26 mouse cellular contexts compared by ENCODE assay signal in genomic region chr1:176029063-176029462, GRCm38 (mm10). TPM values are rescaled to one million over a fixed set of nuclear protein-coding genes. Genes with fewer than 3 reads are reported as not detected.
DNase-seq lines count a peak whose midpoint lies in the region; ATAC-seq and TF ChIP-seq lines count a peak whose summit lies in the region.
"Had no signal": no experiment of that assay in that cellular context is flagged by ENCODE, and none has a peak within 500 bp of the region (broad histone marks: within the 10 kb centered on the region; RNA-seq: fewer than 3 reads in every experiment).

No protein-coding gene starts in this region.

- in situ Hi-C loops in ES-E14 (cut with MboI; ENCODE audit: low sequenced_read_pairs in 2 of 2, unreplicated experiment in 2 of 2): no loop called here

- H3K36me3 ChIP-seq in ES-Bruce4 (ENCODE audit: control insufficient read depth, insufficient read depth, low read length, poor library complexity, severe bottlenecking): no peaks in the 10 kb centered on the region
- no peaks in the 10 kb centered on the region for H3K36me3 ChIP-seq in ES-E14 (ENCODE audit: control insufficient read depth, insufficient read depth, low read length, poor library complexity, severe bottlenecking)
- H3K36me3 ChIP-seq: embryonic facial prominence, embryonic 13.5 days; embryonic facial prominence, embryonic 15.5 days; forebrain, embryonic 10.5 days; forebrain, embryonic 12.5 days had no signal

- no peak for DNase-seq in ES-E14 (ENCODE audit: low read depth, low spot score)
- peak; percentile 66 for DNase-seq in ZHBTc4 (ENCODE audit: low read depth, low spot score)
- DNase-seq in lung, postnatal 25 days (ENCODE audit: low spot score): no peak
- DNase-seq: adrenal gland, adult 2 months; adrenal gland, postnatal 10 days; adrenal gland, postnatal 25 days; B cell, adult 2 months; cerebellum, adult 11 months; cerebellum, adult 18-20 months; cerebellum, adult 8-10 months; cerebellum, adult 9-11 months; cerebellum, postnatal 14 days; cerebellum, postnatal 36 days; embryo, embryonic 11 days had no signal

- H3K27ac ChIP-seq in ES-Bruce4 (ENCODE audit: insufficient read depth, low read length) (no peak overlapping the region), ES-E14 (ENCODE audit: insufficient read depth, low read depth, low read length, poor library complexity, severe bottlenecking) (peak overlapping the region; percentile 52; the same call in 1 of the 2 replicates)
- H3K27ac ChIP-seq: embryonic facial prominence, embryonic 13.5 days; embryonic facial prominence, embryonic 15.5 days; forebrain, embryonic 10.5 days; forebrain, embryonic 12.5 days had no signal

- ATAC-seq in megakaryocyte progenitor cell, adult 5-6 weeks (replicated peaks; ENCODE audit: poor library complexity): no peak
- ATAC-seq: CD4-positive, CD25-positive, alpha-beta regulatory T cell, adult 4 months; forebrain, embryonic 14.5 days; forebrain, embryonic 16.5 days had no signal

- no peaks in the 10 kb centered on the region; the same call in none of the 2 replicates for H3K9me3 ChIP-seq in ES-Bruce4 (replicated peaks; ENCODE audit: control insufficient read depth, insufficient read depth, low read length, poor library complexity, severe bottlenecking)
- no peaks in the 10 kb centered on the region for H3K9me3 ChIP-seq in ES-E14 (ENCODE audit: control insufficient read depth, insufficient read depth, low read depth, low read length)
- H3K9me3 ChIP-seq: embryonic facial prominence, embryonic 13.5 days; embryonic facial prominence, embryonic 15.5 days; forebrain, embryonic 10.5 days; forebrain, embryonic 12.5 days had no signal

- TF ChIP-seq POLR2A in ES-Bruce4 (IDR thresholded peaks at IDR 0.05; ENCODE audit: insufficient read depth, low read length): no peak

- no peaks in the 10 kb centered on the region for H3K27me3 ChIP-seq in ES-Bruce4 (ENCODE audit: control insufficient read depth, insufficient read depth, low read length, poor library complexity, severe bottlenecking)
- H3K27me3 ChIP-seq: CH12.LX; embryonic facial prominence, embryonic 13.5 days; embryonic facial prominence, embryonic 15.5 days; forebrain, embryonic 12.5 days had no signal

- H3K9ac ChIP-seq in ES-Bruce4 (ENCODE audit: low read depth, poor library complexity, severe bottlenecking) (no peak overlapping the region), ES-E14 (ENCODE audit: insufficient read depth, low read depth, low read length, poor library complexity, severe bottlenecking) (peak overlapping the region; percentile 28; the same call in 1 of the 2 replicates)
- H3K9ac ChIP-seq: embryonic facial prominence, embryonic 13.5 days; embryonic facial prominence, embryonic 15.5 days; forebrain, embryonic 12.5 days had no signal

- H3K4me3 ChIP-seq in ES-Bruce4 (ENCODE audit: low read depth, low read length): no peak overlapping the region
- no peak overlapping the region for H3K4me3 ChIP-seq in ES-E14 (ENCODE audit: insufficient read depth in 1 of 2, low read depth in 1 of 2, low read length in 2 of 2, poor library complexity in 1 of 2, severe bottlenecking in 1 of 2)
- H3K4me3 ChIP-seq: embryonic facial prominence, embryonic 13.5 days; embryonic facial prominence, embryonic 15.5 days; erythroblast, embryonic 14.5 days; forebrain, embryonic 10.5 days; forebrain, embryonic 12.5 days had no signal

- no peak for TF ChIP-seq CTCF in ES-Bruce4 (IDR thresholded peaks at IDR 0.05; ENCODE audit: low read depth, low read length)

- TF ChIP-seq EP300 in ES-Bruce4 (IDR thresholded peaks at IDR 0.05; ENCODE audit: insufficient read depth, low read depth, low read length): 0 out of 2 replicates have a peak, but pooled peaks have one; percentile 10

- H3K4me1 ChIP-seq in ES-Bruce4 (ENCODE audit: control insufficient read depth, insufficient read depth, low read length) (no peaks in the 10 kb centered on the region), ES-E14 (ENCODE audit: control insufficient read depth in 2 of 2, insufficient read depth in 2 of 2, low read length in 2 of 2, poor library complexity in 1 of 2) (peaks cover 3 to 4% of the 10 kb centered on the region in 2 experiments; a peak in 1 of 4 replicates)
- H3K4me1 ChIP-seq: embryonic facial prominence, embryonic 13.5 days; embryonic facial prominence, embryonic 15.5 days; forebrain, embryonic 12.5 days had no signal

TF ChIP-seq in ES-E14, 5 proteins besides CTCF, POLR2A, EP300 and RAD21:
- no peak for TF ChIP-seq ZNF384 (IDR thresholded peaks at IDR 0.05; ENCODE audit: low read depth, low read length)
- TF ChIP-seq MAFK (IDR thresholded peaks at IDR 0.05; ENCODE audit: insufficient read depth, low read depth, low read length): no peak
- TF ChIP-seq CHD2 (IDR thresholded peaks at IDR 0.05; ENCODE audit: low read depth, low read length): no peak
- TF ChIP-seq HCFC1 (IDR thresholded peaks at IDR 0.05; ENCODE audit: borderline replicate concordance, insufficient read depth, low read length): no peak
- no peak for TF ChIP-seq ZC3H11A (IDR thresholded peaks at IDR 0.05; ENCODE audit: borderline replicate concordance, low read depth, low read length)

RNA-seq across cellular contexts. Expression of gene Rbm8a2, which starts 50.1 kb away (rescaled TPM):
- polyA plus RNA-seq in ES-Bruce4 (2011; ENCODE audit: insufficient read depth, insufficient read length, low read depth, missing spikeins): 1.6 and 2.3 TPM in 2 replicates
- total RNA-seq in ES-E14 (2012; rRNA removed): 0.32 and 0.58 TPM in 2 replicates
- 0.10 and 0.32 TPM in 2 replicates for total RNA-seq in megakaryocyte progenitor cell, adult 5-6 weeks (2015)
- 0.30 and 0.42 TPM in 2 replicates for total RNA-seq in megakaryocyte progenitor cell, adult 5-6 weeks (2017)
- total RNA-seq: adrenal gland, adult 2 months; adrenal gland, postnatal 10 days; adrenal gland, postnatal 25 days; adrenal gland, postnatal 4 days had no signal
- polyA plus RNA-seq: adrenal gland, adult 2 months; erythroblast, embryonic 14.5 days had no signal
